Mouse (Mus musculus) ES-E14 (cell line): Measurements from ENCODE around the gene Sugp1. TPM values are rescaled to one million over a fixed set of nuclear protein-coding genes. Genes with fewer than 3 reads are reported as not detected.
"Not testable (repeated sequence)": the region's sequence is repeated elsewhere in the genome, so short reads cannot be mapped to it uniquely, and the experiment has no call there.

Source experiments
- DNase-seq: peaks from one replicate; pipeline ENCODE4 v3.0.0-alpha.2; 2013; ENCODE audit warnings: low read depth, low spot score
- H3K27ac ChIP-seq: 2 replicates; pipeline ENCODE4 v1.5.1; 2012; ENCODE audit warnings: low read depth, mild to moderate bottlenecking, low read length, moderate library complexity, mixed read lengths; ENCODE audit not compliant: poor library complexity, insufficient read depth, severe bottlenecking
- H3K36me3 ChIP-seq: 2 replicates; pipeline ENCODE4 v1.6.1; 2012; ENCODE audit warnings: mild to moderate bottlenecking, low read length, moderate library complexity, mixed read lengths; ENCODE audit not compliant: control insufficient read depth, poor library complexity, insufficient read depth, severe bottlenecking
- H3K4me1 ChIP-seq, 2 experiments: fragments of 150-350 bp in 1 of 2; sonication (generic) in 1 of 2; 2 replicates each; pipeline ENCODE4 v1.6.1; 2012; ENCODE audit warnings: low read length in 2 of 2, mild to moderate bottlenecking in 1 of 2, mixed read lengths in 1 of 2; ENCODE audit not compliant: control insufficient read depth in 2 of 2, insufficient read depth in 2 of 2, poor library complexity in 1 of 2
- H3K4me3 ChIP-seq, 2 experiments: fragments of 150-350 bp in 1 of 2; sonication (generic) in 1 of 2; 2 replicates each; pipeline ENCODE4 v1.5.1; 2012; ENCODE audit warnings: low read length in 2 of 2, low read depth in 1 of 2, mild to moderate bottlenecking in 1 of 2, mixed read lengths in 1 of 2; ENCODE audit not compliant: insufficient read depth in 1 of 2, poor library complexity in 1 of 2, severe bottlenecking in 1 of 2
- H3K9ac ChIP-seq: 2 replicates; pipeline ENCODE4 v1.6.1; 2012; ENCODE audit warnings: low read depth, mild to moderate bottlenecking, low read length, mixed read lengths; ENCODE audit not compliant: poor library complexity, insufficient read depth, severe bottlenecking
- H3K9me3 ChIP-seq: fragments of 150-350 bp; sonication (generic); 2 replicates; pipeline ENCODE4 v1.6.1; 2012; ENCODE audit warnings: low read depth, mild to moderate bottlenecking, low read length; ENCODE audit not compliant: control insufficient read depth, insufficient read depth
- CHD2 ChIP-seq: IDR thresholded peaks from 2 replicates; pipeline ENCODE4 v1.6.1; 2014; ENCODE audit warnings: mild to moderate bottlenecking, low read depth, low read length, inconsistent platforms
- HCFC1 ChIP-seq: IDR thresholded peaks from 2 replicates; pipeline ENCODE4 v1.6.1; 2012; ENCODE audit warnings: low read length, inconsistent platforms, borderline replicate concordance; ENCODE audit not compliant: insufficient read depth
- MAFK ChIP-seq: IDR thresholded peaks from 2 replicates; pipeline ENCODE4 v1.6.1; 2014; ENCODE audit warnings: mild to moderate bottlenecking, low read depth, low read length, inconsistent platforms; ENCODE audit not compliant: insufficient read depth
- ZC3H11A ChIP-seq: IDR thresholded peaks from 2 replicates; pipeline ENCODE4 v1.6.1; 2012; ENCODE audit warnings: low read depth, mild to moderate bottlenecking, inconsistent platforms, low read length, borderline replicate concordance
- ZNF384 ChIP-seq: IDR thresholded peaks from 2 replicates; pipeline ENCODE4 v1.6.1; 2012; ENCODE audit warnings: low read depth, low read length, inconsistent platforms
- in situ Hi-C, 2 experiments: fragments of 600-800 bp; cut with MboI; formaldehyde crosslinking; loops; one replicate each; pipeline ENCODE4 v1.15.1; 2025; ENCODE audit warnings: low sequenced_read_pairs in 2 of 2, inconsistent platforms in 1 of 2; ENCODE audit not compliant: unreplicated experiment in 2 of 2
- total RNA-seq: library from RNA; depleted of rRNA; stranded (reverse); fragments of 300-350 nt; gene quantifications from 2 replicates; pipeline ENCODE4 v1.2.3, GENCODE M21; 2012

Sugp1 gene
- total RNA-seq, 1 experiment = 38.5 TPM

- Histone ChIP-seq H3K36me3 (no peaks in the 10 kb centered on the region), H3K27ac (no peak overlapping the region), H3K4me3 (no peak overlapping the region), H3K9ac (no peak overlapping the region), H3K9me3 (no peaks in the 10 kb centered on the region), H3K4me1 (peaks cover 5 to 6% of the 10 kb centered on the region in 2 experiments; a peak in 3 of 4 replicates)
- TF ChIP-seq ZC3H11A = no peak
- no peak for TF ChIP-seq CHD2
- TF ChIP-seq ZNF384 = no peak
- no peak for TF ChIP-seq MAFK
- no peak for TF ChIP-seq HCFC1
- no peak for DNase-seq
- in situ Hi-C loops = no loop called here
These were observed 43.9 kb upstream of the Sugp1 start for GRCm38 (mm10) chr8:69998706-69999105.

- H3K9me3 ChIP-seq = no peaks in the 10 kb centered on the region
- H3K4me1 ChIP-seq = peaks cover 6 to 8% of the 10 kb centered on the region in 2 experiments; a peak in 3 of 4 replicates
- H3K36me3 ChIP-seq = no peaks in the 10 kb centered on the region
- no peak overlapping the region for H3K27ac ChIP-seq
- in situ Hi-C loops = no loop called here
- no peak overlapping the region for H3K9ac ChIP-seq
- no peak overlapping the region for H3K4me3 ChIP-seq
- DNase-seq = no peak
- TF ChIP-seq ZNF384 (peak; percentile 86), MAFK (no peak), HCFC1 (no peak)
These were observed 43.4 kb upstream of the Sugp1 start for GRCm38 (mm10) chr8:69999236-69999635.

GRCm38 (mm10) chr8:70000226-70000625 lies 42.4 kb upstream of the Sugp1 start:
- Histone ChIP-seq H3K4me3 (no peak overlapping the region), H3K9ac (no peak overlapping the region), H3K4me1 (peaks cover 6 to 17% of the 10 kb centered on the region in 2 experiments; a peak in 3 of 4 replicates), H3K27ac (no peak overlapping the region), H3K9me3 (no peaks in the 10 kb centered on the region), H3K36me3 (no peaks in the 10 kb centered on the region)
- in situ Hi-C loops = no loop called here
- TF ChIP-seq HCFC1 (no peak), CHD2 (no peak), ZC3H11A (no peak), ZNF384 (no peak), MAFK (no peak)
- DNase-seq = no peak

GRCm38 (mm10) chr8:70001176-70001891 lies 41.3 kb upstream of the Sugp1 start:
- peak; percentile 81 for DNase-seq
- Histone ChIP-seq H3K9ac (peak overlapping the region; percentile 84), H3K4me1 (peaks cover 6 to 20% of the 10 kb centered on the region in 2 experiments; a peak in 3 of 4 replicates), H3K9me3 (no peaks in the 10 kb centered on the region), H3K4me3 (peak overlapping the region; percentile 69 to 71), H3K27ac (peak overlapping the region; percentile 96), H3K36me3 (no peaks in the 10 kb centered on the region)
- in situ Hi-C loops = no loop called here
- TF ChIP-seq ZC3H11A = no peak
- peak; percentile 70; the same call in 1 of the 2 replicates for TF ChIP-seq CHD2

GRCm38 (mm10) chr8:70001892-70002191 lies 40.8 kb upstream of the Sugp1 start:
- H3K9ac ChIP-seq = not testable (repeated sequence)

More at GRCm38 (mm10) chr8:70001892-70002191, 40.8 kb upstream of the Sugp1 start:
- in situ Hi-C loops, H3K9me3 ChIP-seq, H3K36me3 ChIP-seq, DNase-seq: not testable (repeated sequence)
- H3K4me1 ChIP-seq = peaks cover 6 to 20% of the 10 kb centered on the region in 2 experiments; a peak in 3 of 4 replicates
- peak overlapping the region; percentile 96 for H3K27ac ChIP-seq
- H3K4me3 ChIP-seq = peak overlapping the region; percentile 69 to 71; a peak in 3 of 4 replicates
